Mouse (Mus musculus) forebrain, embryonic 15.5 days (tissue): Measurements from ENCODE around the gene Notch3. TPM values are rescaled to one million over a fixed set of nuclear protein-coding genes. Genes with fewer than 3 reads are reported as not detected.
"Not testable (repeated sequence)": the region's sequence is repeated elsewhere in the genome, so short reads cannot be mapped to it uniquely, and the experiment has no call there.

Source experiments
- ATAC-seq: fragments of 200-750 bp; cut with Nextera tagmentation; replicated peaks from 2 replicates; pipeline ENCODE4 v1.8.0; 2017; ENCODE audit warnings: mild to moderate bottlenecking, moderate TSS enrichment, moderate library complexity
- H3K27ac ChIP-seq: fragments of 300-500 bp; sonication (generic); replicated peaks from 2 replicates; pipeline ENCODE4 v1.5.1; 2015; ENCODE audit warnings: mild to moderate bottlenecking, inconsistent platforms
- H3K27me3 ChIP-seq: fragments of 300-500 bp; sonication (generic); 2 replicates; pipeline ENCODE4 v1.6.1; 2015; ENCODE audit warnings: inconsistent platforms
- H3K36me3 ChIP-seq: fragments of 300-500 bp; sonication (generic); 2 replicates; pipeline ENCODE4 v1.6.1; 2015; ENCODE audit warnings: mild to moderate bottlenecking, inconsistent platforms
- H3K4me1 ChIP-seq: fragments of 300-500 bp; sonication (generic); 2 replicates; pipeline ENCODE4 v1.6.1; 2015; ENCODE audit warnings: inconsistent platforms
- H3K4me2 ChIP-seq: fragments of 300-500 bp; sonication (generic); replicated peaks from 2 replicates; pipeline ENCODE4 v1.6.1; 2015; ENCODE audit warnings: mild to moderate bottlenecking, inconsistent platforms
- H3K4me3 ChIP-seq: fragments of 300-500 bp; sonication (generic); 2 replicates; pipeline ENCODE4 v1.5.1; 2015; ENCODE audit warnings: mild to moderate bottlenecking, inconsistent platforms
- H3K9ac ChIP-seq: fragments of 300-500 bp; sonication (generic); replicated peaks from 2 replicates; pipeline ENCODE4 v1.6.1; 2015; ENCODE audit warnings: mild to moderate bottlenecking, inconsistent platforms
- H3K9me3 ChIP-seq: fragments of 300-500 bp; sonication (generic); 2 replicates; pipeline ENCODE4 v1.6.1; 2016; ENCODE audit warnings: inconsistent platforms
- WGBS: fragments of 180-500 bp; shearing (Covaris S2); methylation state at CpG from one replicate; pipeline ENCODE4 v1.1.7; 2015; ENCODE audit warnings: mixed read lengths; 5-methylcytosine and 5-hydroxymethylcytosine counted together
- polyA plus RNA-seq: library from polyadenylated mRNA; unstranded; fragments of >200 nt; fragmentation: Nextera tagmentation; extraction: Ambion mirVana; gene quantifications from 2 replicates; pipeline ENCODE4 v1.2.1, GENCODE M21; 2015

The Notch3 gene
- polyA plus RNA-seq, 1 experiment from 2014 or later = 5.8 TPM

DNA sequence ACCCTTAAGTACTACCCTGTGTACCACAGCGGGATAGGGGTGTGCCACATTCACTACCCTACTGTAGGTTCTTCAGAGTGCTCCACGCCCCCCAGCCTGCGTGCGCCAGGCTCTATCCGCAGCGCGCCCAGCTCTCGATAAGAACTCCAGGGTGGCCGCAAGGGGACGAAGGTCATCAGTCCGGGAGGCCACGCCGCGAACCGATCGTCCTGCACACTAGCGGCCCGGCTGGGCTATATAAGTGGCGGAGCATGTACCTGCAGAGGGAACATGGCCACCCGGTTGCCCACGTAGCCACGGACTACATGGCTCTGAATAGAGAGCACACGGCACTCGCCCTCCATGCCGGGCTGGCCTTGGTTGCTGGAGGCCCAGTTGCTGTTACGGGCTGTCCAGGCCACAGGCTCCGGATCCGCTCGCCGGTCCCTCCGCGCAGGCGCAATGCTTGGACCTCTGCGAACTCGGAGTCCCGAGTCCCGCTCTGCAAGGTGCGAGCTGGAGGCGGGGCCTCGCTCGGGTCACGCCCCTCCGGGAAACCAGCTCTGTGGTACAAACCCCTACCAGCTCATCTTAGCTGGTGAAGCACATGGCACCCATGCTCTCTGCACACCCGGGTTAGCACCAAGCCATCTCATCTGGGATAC lies 66.6 kb downstream of the Notch3 start:
- H3K27ac ChIP-seq = no peak overlapping the region
- under 1% methylated on average over 44 of the region's 44 CpGs for WGBS

DNA sequence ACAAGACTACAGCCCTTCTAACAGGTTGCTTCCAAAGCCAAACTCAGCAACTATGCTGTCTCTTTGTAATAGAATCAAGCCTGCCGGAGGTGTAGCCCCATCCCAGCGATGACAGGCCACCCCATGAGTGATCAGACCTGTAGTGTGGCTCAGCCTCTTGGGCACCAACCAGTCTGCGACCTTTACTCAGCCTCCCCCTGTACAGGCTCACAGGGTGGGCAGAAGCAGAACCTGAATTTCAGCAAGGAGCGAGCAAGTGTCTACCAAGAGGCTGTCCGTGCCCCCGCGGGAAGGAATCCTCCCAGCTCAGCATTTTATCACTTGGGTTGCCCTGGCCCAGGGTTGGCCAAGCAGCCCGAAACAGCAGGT lies 67.1 kb downstream of the Notch3 start:
- Histone ChIP-seq H3K27me3 (peaks cover 4% of the 10 kb centered on the region; the same call in 1 of the 2 replicates), H3K4me3 (peak overlapping the region; percentile 53), H3K4me1 (peaks cover 10% of the 10 kb centered on the region), H3K9me3 (no peaks in the 10 kb centered on the region), H3K4me2 (peak overlapping the region; percentile 92), H3K9ac (peak overlapping the region; percentile 48), H3K36me3 (no peaks in the 10 kb centered on the region), H3K27ac (no peak overlapping the region)
- 39% methylated on average over 8 of the region's 8 CpGs for WGBS
- peak; percentile 26; the same call in 1 of the 2 replicates for ATAC-seq

More for the DNA sequence above, 66.6 kb downstream of the Notch3 start:
- peaks cover 10% of the 10 kb centered on the region for H3K4me1 ChIP-seq
- no peaks in the 10 kb centered on the region for H3K36me3 ChIP-seq
- peak overlapping the region; percentile 92 for H3K4me2 ChIP-seq
- H3K27me3 ChIP-seq = peaks cover 4% of the 10 kb centered on the region; the same call in 1 of the 2 replicates
- peak overlapping the region; percentile 48 for H3K9ac ChIP-seq
- ATAC-seq = peak; percentile 70
- no peaks in the 10 kb centered on the region for H3K9me3 ChIP-seq
- peak overlapping the region; percentile 53 for H3K4me3 ChIP-seq

DNA sequence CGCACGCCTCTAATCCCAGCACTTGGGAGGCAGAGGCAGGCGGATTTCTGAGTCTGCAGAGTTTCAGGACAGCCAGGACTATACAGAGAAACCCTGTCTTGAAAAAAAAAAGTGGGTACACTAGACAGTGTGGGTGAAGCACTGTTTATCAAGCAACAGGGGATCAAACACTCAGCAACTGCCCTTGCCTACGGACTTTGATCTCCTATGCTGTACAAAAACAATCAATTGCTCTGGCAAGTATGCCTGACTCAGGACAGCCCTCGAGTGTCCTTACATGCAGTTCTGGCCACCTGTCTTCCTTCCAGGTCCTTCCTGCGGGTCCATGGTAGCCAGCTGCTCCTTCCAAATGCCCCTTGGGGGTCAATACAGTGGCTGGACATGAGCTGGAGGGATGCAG lies 67.7 kb downstream of the Notch3 start:
- H3K9me3 ChIP-seq, H3K27ac ChIP-seq, H3K36me3 ChIP-seq, H3K27me3 ChIP-seq, ATAC-seq, H3K4me2 ChIP-seq, H3K4me3 ChIP-seq, H3K9ac ChIP-seq: not testable (repeated sequence)
- H3K4me1 ChIP-seq = peaks cover 10% of the 10 kb centered on the region
- 89% methylated on average over 6 of the region's 6 CpGs for WGBS

DNA sequence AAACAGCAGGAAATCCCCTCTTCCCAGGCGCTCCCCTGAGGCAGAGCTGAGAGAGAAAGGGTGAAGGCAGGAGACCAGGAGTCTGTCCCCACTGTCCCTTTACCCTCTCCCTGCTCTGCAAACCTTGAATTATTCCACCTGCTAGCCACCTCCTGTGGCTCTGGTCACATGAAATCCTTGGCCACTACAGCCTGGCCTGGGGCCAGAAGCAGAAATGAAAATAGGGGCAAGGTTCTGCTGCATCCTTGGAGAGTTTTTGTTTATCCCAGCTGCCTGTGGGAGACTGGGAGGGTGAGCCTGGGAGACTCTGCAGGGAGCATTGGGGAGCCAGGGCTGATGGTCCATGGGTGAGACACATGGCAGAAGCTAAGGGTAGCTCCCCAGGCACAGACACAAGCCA lies 69.0 kb downstream of the Notch3 start:
- WGBS = 60% methylated on average over 1 of the region's 1 CpGs
- no peak for ATAC-seq
- Histone ChIP-seq H3K27ac (no peak overlapping the region), H3K4me1 (peaks cover 10% of the 10 kb centered on the region), H3K36me3 (no peaks in the 10 kb centered on the region), H3K4me2 (no peak overlapping the region), H3K27me3 (peaks cover 4% of the 10 kb centered on the region; the same call in 1 of the 2 replicates), H3K4me3 (no peak overlapping the region), H3K9ac (no peak overlapping the region), H3K9me3 (no peaks in the 10 kb centered on the region)

DNA sequence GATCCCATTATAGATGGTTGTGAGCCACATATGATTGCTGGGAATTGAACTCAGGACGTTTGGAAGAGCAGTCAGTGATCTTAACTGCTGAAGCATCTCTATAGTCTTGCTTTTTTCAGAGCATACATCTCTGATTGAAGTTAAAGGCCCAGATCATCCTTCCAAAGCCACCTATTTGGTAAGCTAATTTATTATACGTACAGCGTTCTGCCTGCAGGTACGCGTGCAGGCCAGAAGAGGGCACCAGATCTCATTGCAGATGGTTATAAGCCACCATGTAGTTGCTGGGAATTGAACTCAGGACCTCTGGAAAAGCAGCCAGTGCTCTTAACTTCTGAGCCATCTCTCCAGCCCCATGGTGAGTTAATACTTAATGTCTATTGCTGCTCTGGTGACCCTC lies 73.8 kb downstream of the Notch3 start:
- 82% methylated on average over 5 of the region's 5 CpGs for WGBS
- no peaks in the 10 kb centered on the region for H3K36me3 ChIP-seq
- no peak overlapping the region for H3K4me2 ChIP-seq
- H3K4me3 ChIP-seq = no peak overlapping the region
- H3K27ac ChIP-seq = no peak overlapping the region
- peaks cover 12% of the 10 kb centered on the region for H3K4me1 ChIP-seq
- H3K9ac ChIP-seq = no peak overlapping the region
- ATAC-seq = no peak
- H3K9me3 ChIP-seq = no peaks in the 10 kb centered on the region
- H3K27me3 ChIP-seq = no peaks in the 10 kb centered on the region

DNA sequence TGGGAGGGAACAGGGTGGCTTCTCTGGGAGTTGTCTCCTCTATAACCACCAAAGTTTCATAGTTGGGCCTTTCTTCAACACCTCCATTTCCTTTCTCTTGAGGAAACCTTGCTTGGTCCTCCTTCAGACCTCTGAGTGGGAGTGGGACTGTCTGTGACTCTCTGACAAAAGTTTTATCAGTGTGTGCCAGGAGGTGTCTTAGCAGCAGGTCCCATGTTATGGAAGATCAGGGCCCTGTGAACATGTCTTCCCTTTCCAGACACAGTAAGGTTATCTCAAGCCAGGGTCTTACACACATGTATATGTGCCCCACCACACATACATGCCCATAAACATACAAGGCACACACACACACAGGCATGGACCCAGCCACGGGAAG lies 74.4 kb downstream of the Notch3 start:
- 83% methylated on average over 1 of the region's 1 CpGs for WGBS
- Histone ChIP-seq H3K4me3 (no peak overlapping the region), H3K4me1 (peaks cover 12% of the 10 kb centered on the region), H3K36me3 (no peaks in the 10 kb centered on the region), H3K9me3 (no peaks in the 10 kb centered on the region), H3K27me3 (no peaks in the 10 kb centered on the region), H3K27ac (no peak overlapping the region), H3K9ac (no peak overlapping the region), H3K4me2 (no peak overlapping the region)
- ATAC-seq = no peak

DNA sequence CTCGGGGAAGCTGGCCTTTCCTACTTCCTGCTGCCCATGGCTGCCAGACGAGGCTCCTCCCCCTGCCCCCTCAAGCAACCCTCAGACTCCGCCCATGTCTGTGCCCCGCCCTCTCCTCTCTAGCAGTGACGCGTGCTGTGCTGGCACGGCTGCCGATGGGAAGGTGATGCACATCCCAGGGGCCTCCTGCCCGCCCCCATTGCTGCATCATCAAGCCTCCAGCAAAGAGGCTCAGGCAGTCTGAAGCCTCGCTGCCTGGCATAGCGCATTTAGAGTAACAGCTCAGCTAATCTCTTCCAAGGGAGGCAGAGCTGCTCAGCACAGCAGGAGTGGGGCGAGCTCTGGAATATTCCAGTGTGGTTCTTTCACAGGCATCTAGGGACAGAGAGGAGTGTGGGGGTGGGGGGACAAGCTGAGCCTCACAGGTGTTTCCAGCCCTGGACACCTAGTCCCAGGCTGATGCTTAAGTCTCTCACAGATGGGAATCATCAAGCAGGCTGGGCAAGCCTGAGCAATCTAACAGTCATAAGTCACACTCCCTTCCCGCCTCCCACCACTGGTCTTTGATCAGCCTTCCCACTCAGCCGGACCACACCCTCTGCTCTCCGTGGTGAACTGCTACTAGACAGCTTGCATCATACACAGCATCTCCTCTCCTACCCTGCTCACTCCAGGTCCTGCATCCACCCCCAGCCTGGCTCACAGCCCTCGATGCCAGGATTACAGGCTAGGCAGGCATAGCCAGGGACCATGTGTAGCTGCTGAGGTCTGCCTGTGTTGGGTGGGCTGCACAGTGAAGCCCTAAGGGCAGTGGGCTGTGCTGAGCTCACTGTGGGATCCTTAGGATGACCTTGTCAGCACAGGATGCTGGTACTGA lies 75.0 kb downstream of the Notch3 start:
- Histone ChIP-seq H3K4me3 (peak overlapping the region; percentile 19), H3K27ac (peak overlapping the region; percentile 43; the same call in 1 of the 2 replicates), H3K4me2 (peak overlapping the region; percentile 52), H3K4me1 (peaks cover 12% of the 10 kb centered on the region), H3K9ac (peak overlapping the region; percentile 22; the same call in 1 of the 2 replicates)
- peak; percentile 91 for ATAC-seq
- not testable (repeated sequence) for H3K36me3 ChIP-seq, H3K9me3 ChIP-seq, H3K27me3 ChIP-seq
- WGBS = 12% methylated on average over 16 of the region's 16 CpGs

DNA sequence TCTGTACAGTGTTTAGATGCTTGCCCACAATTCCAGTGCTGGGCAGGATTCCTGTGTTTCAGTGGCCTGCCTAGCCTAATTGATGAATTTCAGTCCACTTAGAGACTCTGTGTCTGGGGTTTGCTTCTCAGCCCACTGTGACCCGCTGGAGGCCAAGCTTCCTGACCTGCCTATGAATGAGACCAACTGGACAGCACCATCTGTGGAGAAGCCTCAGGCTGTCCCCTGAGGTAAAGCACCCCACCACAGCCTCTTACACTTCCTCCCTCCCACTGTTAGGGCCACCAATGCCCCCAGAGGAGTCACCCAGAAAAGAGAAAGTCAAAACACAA lies 75.7 kb downstream of the Notch3 start:
- Histone ChIP-seq H3K4me1 (peaks cover 12% of the 10 kb centered on the region), H3K4me3 (peak overlapping the region; percentile 19), H3K4me2 (peak overlapping the region; percentile 52), H3K9me3 (no peaks in the 10 kb centered on the region), H3K27me3 (no peaks in the 10 kb centered on the region), H3K27ac (peak overlapping the region; percentile 43; the same call in 1 of the 2 replicates), H3K36me3 (no peaks in the 10 kb centered on the region), H3K9ac (peak overlapping the region; percentile 22; the same call in 1 of the 2 replicates)
- WGBS = 69% methylated on average over 1 of the region's 1 CpGs
- ATAC-seq = peak; percentile 49; the same call in 1 of the 2 replicates

DNA sequence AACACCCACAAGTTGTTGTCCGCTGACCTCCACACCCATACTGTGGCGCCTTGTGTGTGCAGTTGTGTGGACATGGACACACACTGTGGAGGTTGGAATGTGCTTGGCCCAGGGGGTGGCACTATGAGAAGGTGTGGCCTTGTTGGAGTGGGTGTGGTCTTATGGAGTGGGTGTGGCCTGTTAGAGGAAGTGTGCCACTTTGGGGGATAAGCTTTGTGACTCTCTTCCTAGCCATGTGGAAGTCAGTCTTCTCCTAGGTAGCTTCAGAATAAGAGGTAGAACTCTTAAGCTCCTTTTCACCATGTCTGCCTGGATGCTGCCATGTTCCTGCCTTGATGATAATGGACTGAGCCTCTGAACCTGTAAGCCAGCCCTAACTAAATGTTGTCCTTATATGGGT lies 79.6 kb downstream of the Notch3 start:
- 97% methylated on average over 2 of the region's 2 CpGs for WGBS
- Histone ChIP-seq H3K27me3 (no peaks in the 10 kb centered on the region), H3K9me3 (no peaks in the 10 kb centered on the region), H3K36me3 (no peaks in the 10 kb centered on the region), H3K9ac (no peak overlapping the region), H3K4me1 (peaks cover 12% of the 10 kb centered on the region), H3K4me2 (no peak overlapping the region), H3K27ac (no peak overlapping the region), H3K4me3 (no peak overlapping the region)
- no peak for ATAC-seq

DNA sequence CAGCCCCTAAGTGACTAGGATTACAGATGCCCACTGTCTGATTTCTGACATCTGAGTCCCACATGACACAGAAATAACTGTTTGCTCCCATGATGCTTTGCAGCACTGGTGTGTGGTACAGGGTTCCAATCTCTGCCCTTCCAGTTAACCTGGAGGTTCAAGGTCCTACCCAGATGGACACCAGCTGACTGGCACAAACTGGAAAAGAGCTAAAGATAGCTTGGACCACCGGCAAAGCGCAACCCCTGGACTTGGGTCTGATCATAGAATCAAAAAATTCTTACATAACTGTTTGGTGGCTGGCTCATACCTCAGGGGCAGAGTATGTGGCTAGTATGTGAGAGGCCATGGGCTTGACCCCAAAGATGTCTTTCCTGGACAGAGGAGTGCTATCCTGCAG lies 83.3 kb downstream of the Notch3 start:
- Histone ChIP-seq H3K9ac (no peak overlapping the region), H3K27me3 (no peaks in the 10 kb centered on the region), H3K4me3 (no peak overlapping the region), H3K27ac (no peak overlapping the region), H3K36me3 (no peaks in the 10 kb centered on the region), H3K4me1 (no peaks in the 10 kb centered on the region), H3K4me2 (no peak overlapping the region), H3K9me3 (no peaks in the 10 kb centered on the region)
- 94% methylated on average over 2 of the region's 2 CpGs for WGBS
- ATAC-seq = no peak

DNA sequence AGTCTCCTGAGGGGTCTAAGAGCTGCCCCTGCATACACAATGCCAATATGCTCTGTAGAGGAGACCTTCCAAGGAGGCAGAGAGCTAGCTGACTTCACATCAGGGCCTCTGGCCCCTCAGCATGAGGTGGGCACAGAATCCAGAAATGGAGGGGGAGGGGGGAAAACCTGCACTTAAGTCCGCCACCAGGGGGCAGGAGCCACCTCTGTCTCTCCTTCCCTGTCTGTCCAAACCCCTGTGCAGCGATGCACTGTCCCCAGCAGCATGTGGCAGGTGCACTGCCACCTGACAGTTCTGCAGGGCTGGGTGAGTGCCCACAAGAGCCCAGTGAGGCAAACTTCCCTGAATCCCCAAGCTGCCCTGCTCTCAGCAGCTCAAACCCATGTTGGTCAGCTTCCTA lies 91.5 kb downstream of the Notch3 start:
- Histone ChIP-seq H3K36me3 (no peaks in the 10 kb centered on the region), H3K4me3 (no peak overlapping the region), H3K4me1 (no peaks in the 10 kb centered on the region), H3K27ac (no peak overlapping the region), H3K27me3 (no peaks in the 10 kb centered on the region), H3K9ac (no peak overlapping the region), H3K9me3 (no peaks in the 10 kb centered on the region), H3K4me2 (no peak overlapping the region)
- ATAC-seq = no peak
- WGBS = 3% methylated on average over 2 of the region's 2 CpGs

DNA sequence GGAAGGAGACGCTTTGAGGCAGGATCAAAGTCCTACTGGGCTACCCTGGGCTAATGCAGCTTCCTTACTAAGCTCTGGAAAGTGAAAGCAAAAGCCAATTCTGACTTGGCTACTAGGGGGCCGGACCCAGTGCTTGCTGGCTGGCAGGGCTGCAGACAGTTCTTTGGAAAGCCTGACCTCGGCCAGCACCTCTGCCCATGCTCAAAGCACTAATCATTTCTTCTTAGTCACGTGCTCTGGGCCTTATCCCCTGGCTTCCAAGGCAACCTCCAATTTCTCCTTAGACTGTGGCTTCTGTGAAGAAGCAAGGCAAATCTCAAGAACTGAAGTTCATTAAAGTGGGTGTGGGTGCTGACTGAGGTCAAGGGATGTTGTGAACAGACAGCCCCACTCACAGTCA lies 92.0 kb downstream of the Notch3 start:
- Histone ChIP-seq H3K4me2 (no peak overlapping the region), H3K4me1 (no peaks in the 10 kb centered on the region), H3K27ac (no peak overlapping the region), H3K36me3 (no peaks in the 10 kb centered on the region), H3K4me3 (no peak overlapping the region), H3K9me3 (no peaks in the 10 kb centered on the region), H3K9ac (no peak overlapping the region), H3K27me3 (no peaks in the 10 kb centered on the region)
- WGBS = 51% methylated on average over 4 of the region's 4 CpGs
- ATAC-seq = no peak
